Mouse (Mus musculus) ovary, adult 18-20 months (tissue): Measurements from ENCODE around the gene Amhr2.

Experiments
- DNase-seq: peaks from one replicate; pipeline ENCODE4 v3.0.0; 2022; ENCODE audit warnings: low spot score, mixed read lengths

The Amhr2 gene

DNA sequence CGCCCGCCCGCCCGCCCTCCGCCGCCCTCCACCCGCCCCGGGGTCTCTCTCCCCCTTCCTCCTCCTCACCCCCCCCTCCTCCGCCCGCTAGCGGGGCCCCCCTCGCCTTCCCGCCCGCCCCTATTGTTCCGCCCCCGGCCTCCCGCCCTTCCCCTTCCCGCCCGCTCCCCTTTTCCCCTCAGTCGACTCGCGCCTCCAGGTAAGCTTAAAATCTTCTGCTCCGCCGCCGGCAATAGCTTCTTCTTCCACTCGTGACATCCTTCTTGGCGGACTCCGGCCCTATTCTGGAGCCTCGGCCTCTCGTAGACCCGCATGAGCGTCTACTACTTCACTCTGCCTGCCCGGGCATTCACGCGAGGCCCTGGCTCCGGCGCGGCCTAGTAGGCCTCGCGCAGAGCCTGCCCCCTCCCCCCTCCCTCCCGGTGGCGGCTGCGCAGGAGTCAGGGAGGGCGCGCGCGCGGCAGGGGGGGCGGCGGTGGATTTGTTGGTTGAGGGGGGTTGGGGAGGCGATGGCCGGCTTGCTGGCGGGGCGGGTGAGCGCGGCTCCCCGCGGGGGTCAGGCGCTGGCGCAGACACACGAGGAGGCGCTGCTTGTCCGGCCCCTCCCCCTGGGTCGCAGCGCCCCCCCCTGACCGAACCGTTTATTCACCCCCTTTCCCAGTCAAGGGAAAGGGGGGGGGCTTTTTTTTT, 25.6 kb downstream of the Amhr2 start:
- DNase-seq: peak; percentile 76

DNA sequence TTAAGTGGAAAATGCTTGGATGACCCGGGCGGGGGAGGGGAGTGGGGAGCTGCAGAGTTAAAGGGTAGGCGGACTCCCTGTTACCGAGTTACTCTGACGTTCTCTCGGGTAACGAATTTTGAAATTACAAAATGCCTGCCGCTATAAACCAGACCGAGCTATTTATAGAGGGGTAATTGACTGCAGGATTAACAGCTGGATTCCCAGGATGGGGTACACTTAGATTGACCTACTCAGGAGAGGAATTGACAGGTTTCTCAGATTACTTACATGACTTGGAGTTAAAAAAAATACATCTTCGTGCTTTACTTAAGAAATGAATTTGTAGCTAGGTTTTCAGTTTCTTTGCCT, 26.1 kb downstream of the Amhr2 start:
- DNase-seq: no peak

DNA sequence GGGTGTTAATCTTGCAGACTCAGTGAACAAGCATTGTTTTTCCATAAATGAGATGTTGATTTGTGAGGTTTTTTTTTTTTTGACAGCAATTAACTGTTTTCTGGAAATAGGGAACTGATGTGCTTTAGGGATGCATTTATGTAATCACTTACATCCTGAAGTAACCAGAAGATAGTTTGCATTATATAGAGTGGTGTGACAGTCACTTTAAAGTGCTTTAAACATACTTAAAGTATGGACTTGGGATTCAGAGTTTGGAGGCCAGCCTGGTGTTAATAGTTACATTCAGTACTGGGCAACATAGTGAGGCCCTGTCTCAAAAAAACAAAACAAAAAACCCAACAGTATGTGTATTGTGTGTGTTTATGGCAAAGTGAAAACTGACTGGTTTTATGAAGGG, 26.6 kb downstream of the Amhr2 start:
- no peak for DNase-seq

DNA sequence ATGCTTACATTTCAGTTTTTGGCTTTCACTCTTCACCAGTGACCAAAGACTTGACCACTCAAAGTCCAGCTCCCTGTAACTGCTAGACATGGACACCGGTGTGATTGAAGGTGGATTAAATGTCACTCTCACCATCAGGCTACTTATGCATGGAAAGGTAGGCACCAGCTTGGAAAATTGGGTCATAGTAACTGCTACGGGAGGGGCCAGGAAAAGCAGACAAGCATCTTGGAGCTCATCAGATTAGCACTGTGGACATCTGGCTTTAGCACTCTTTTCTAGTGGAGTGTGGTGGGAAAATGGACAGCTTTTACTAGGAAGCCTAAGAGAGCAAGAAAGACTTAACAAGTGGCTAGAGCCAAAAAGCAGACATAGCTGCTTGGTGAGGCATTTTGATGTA, 28.1 kb downstream of the Amhr2 start:
- DNase-seq: no peak

DNA sequence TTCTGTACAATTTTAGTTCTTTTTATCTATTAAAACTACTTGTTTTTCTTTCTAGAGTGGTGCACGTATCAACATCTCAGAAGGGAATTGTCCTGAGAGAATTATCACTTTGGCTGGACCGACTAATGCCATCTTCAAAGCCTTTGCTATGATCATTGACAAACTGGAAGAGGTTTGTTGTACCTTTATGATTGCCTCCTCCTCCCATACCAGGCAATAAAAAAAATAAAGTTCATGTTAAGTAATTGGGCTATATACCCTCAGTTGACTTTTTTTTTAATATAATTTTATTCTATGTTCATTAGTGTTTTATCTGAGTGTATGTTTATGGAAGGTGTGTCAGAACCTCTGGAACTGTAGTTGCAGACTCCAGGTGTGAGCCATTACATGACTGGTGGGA, 29.4 kb downstream of the Amhr2 start:
- no peak for DNase-seq

DNA sequence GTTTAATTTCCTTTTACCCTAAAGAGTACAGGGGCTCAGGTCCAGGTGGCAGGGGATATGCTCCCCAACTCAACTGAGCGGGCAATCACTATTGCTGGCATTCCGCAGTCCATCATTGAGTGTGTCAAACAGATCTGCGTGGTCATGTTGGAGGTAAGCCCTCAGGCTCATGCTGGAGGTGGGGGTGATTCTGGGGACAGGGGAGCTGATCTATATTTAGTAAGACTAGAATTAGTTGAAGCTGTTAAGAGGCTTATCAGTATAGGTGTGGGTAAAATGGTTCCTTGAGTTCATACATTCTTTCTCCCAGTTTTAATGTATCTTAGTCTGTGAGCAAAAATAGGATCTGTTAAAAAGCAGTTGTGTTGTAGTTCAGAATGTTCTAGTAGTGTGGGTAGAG, 38.0 kb downstream of the Amhr2 start:
- DNase-seq: no peak

DNA sequence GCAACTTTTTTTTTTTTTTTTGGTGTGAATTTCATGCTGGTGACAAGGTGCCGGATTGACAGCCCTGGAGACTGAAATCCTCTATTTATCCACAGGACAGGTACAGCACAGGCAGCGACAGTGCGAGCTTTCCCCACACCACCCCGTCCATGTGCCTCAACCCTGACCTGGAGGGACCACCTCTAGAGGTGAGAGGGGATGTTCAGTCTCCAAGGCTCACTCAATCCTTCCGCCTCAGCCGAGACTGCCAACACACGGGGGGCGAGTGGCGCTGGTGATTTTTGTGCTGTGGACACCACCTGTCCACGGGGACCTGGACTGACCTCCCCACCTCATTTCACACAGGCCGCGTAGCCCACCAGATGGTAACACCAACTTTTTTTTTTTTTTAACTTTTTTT, 40.7 kb downstream of the Amhr2 start:
- no peak for DNase-seq

DNA sequence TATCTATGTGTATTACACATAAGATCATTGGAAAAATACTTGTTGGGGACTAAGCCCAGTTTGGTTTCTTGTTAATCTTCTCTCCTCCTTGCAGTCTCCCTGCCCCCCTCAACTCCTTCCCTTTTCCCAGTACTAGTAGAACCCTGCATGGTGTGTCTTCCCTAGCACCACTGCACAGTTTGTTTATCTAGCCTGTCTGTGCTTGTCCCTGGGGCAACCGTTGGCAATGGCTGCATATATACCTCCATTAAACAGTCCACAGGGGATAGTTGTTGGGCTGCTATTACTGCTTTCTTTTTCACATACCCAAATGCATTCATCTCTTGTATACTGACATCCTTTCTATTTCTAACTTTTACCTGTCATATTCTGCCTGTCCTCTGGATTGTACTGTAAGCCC, 42.5 kb downstream of the Amhr2 start:
- no peak for DNase-seq

DNA sequence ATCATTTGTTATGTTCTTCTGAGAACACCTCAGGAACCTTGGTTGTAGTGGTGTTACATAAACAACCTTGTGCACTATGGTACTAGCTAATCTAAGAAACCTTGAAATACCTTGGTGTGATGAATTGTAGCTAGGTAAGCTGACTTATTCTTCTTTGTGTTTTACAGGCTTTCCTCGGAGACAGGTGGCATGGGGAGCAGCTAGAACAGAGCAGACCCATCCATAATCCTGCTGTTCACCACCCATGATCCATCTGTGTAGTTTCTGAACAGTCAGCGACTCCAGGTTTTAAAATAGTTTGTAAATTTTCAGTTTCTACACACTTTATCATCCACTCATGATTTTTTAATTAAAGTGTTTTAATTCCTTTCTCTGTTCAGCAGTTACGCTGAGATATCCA, 53.2 kb downstream of the Amhr2 start:
- no peak for DNase-seq

DNA sequence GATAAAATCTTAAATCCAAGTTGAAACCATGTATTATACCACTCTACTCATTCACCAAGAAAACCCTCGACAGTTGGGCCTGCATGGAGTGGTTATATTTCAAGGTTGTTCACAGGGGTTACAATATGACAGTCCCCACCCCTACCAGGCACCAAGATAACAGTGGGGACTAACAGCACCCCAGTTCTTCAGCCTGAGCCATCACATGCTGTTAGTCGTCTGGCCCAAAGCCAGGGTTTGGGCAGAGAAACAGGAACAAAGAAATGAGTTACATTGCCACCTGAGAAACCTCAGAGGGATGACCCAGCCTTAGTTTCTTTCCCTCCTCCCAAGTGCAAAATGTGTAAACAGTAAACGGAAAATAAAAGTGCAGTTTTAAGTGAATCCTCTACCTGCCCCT, 54.2 kb downstream of the Amhr2 start:
- no peak for DNase-seq

DNA sequence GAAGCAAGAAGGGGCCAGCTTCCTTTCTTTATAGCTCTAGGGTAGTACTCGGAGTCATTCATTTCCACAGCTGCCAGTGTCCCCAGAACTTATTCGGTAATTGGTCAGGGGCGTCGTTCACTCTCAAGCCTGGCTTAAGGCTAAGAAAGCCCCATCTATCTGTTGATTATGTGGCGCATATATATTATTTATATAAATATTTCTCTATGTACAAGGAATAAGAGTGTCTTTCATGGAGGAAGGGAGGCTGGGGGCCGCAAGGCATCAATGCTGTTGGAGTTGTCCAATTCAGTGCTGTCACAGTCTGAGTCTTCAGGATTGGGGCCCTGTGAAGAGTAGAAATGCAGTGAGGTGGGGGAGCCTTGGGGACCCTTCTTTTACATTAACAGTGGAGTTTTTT, 54.7 kb downstream of the Amhr2 start:
- no peak for DNase-seq

DNA sequence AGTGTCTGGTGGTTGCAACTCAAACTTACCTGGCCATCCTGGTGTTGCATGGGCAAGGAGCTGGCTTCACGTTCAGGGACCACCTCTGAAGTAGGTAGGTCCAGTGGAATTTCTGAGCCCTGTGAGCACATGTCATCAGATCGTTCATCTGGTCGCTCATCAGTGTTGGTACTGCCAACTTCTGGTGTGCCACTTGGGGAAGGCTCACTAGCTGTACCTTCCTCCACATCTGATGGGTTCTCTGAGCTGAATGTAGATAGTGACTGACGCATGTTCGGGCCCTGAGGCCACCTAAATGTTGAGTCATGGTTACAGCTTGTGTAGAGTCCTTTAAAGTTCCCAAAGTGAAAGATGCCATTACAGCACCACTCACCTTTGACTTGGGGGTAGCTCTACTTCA, 55.3 kb downstream of the Amhr2 start:
- no peak for DNase-seq

DNA sequence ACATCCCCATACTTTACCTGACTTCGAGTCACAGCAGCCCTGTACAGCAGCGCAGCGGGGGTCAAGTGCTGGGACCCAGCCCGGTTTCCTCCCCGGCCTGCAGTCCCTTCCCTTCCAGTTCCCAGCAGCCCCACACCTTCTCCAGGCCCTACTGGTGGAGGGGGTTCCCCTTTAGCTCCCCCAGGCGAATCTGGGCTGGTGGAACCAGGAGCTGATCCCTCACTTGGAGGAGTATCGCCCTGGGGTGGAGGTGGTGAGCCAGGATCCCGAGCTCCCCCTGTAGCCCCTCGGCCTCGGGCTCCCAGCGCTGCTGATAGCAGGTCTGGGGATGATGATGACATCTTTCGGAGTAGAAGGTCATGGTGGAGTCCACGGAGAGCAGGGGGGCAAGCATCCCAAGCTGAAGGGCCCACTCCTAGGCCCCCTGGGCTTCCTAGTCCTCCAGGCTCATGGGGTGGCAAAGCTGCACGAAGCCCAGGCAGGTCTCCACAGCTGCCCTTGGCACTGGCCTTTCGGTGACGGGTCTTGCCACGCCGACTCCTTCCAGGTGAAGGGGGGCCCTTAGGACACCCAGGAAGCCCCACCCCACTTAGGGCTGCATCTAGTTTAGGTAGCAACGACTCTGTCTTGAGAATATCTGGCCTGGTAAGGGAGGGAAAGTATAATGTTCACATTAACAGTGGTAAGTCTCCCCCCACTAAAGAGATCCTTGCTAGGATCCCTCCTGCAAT, 56.1 kb downstream of the Amhr2 start:
- no peak for DNase-seq

DNA sequence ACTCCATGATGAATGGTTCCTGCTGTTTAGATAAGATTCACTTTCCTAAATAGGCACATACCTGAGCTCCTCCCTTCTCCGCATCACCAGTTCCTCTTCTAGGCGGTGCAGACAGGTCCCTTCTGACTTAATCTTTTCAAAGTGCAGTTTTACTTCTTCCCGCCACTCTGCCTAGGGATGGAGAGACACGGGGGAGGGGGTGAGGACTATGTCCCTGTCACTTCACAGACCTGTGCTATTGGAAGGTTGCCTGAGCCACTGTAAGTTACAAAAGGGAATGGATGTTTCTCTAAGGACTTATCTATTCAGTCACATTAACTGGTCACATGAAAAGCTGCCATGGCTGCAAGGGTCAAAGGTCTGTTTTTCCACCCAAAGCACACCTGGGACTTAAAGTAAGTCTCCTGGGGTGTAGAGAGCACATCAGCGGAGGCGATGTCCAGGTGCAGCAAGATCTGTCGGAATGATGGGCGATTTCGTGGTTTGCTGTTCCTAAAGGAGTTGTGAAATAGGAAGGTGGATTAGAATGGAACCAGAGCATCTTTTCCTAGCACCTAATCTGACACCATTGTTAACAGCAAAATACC, 57.2 kb downstream of the Amhr2 start:
- DNase-seq: no peak

DNA sequence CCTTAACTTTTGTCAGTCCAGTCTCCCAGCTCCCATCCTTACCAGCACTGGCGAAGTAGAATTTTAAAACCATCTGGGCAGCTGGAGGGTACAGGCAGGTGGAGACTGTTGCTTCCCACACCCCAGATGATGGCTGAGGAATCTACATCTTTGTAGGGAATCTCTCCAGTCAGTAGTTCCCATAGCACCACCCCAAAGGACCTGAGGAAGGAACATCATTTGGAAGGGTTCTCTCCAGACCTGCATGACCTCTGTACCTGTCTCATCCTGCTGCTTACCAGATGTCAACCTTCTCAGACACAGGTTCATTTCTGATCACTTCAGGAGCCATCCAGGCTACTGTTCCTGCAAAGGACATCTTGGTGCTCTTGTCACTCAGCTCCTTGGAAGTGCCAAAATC, 58.3 kb downstream of the Amhr2 start, which contains the start of gene Gm10337:
Gm10337 (plus strand) TSS at position 276 of the 400 bp plus-strand sequence.
- no peak for DNase-seq
